Mouse (Mus musculus) stomach, postnatal 0 days (tissue): Measurements from ENCODE around the gene Ormdl3.

Experiments used
- CTCF ChIP-seq: IDR thresholded peaks from 2 replicates; pipeline ENCODE4 v1.5.1; 2016; ENCODE audit warnings: antibody characterized with exemption, low read depth, mild to moderate bottlenecking, moderate library complexity
- EP300 ChIP-seq: optimal IDR thresholded peaks from 2 replicates; pipeline ENCODE3; 2016; ENCODE audit warnings: antibody characterized with exemption

- TF ChIP-seq CTCF = peak; percentile 18; the same call in 1 of the 2 replicates
- TF ChIP-seq EP300 = no peak
Observed at GRCm38 (mm10) chr11:98550975-98551828, 36.0 kb downstream of the Ormdl3 start, which contains the start of gene Zpbp2.
